Mouse (Mus musculus): Measurements from ENCODE around the gene Apol6. TPM values are rescaled to one million over a fixed set of nuclear protein-coding genes. Genes with fewer than 3 reads are reported as not detected.

The Apol6 gene
- polyA plus RNA-seq, 1 experiment from 2014 or later: not detected

DNA sequence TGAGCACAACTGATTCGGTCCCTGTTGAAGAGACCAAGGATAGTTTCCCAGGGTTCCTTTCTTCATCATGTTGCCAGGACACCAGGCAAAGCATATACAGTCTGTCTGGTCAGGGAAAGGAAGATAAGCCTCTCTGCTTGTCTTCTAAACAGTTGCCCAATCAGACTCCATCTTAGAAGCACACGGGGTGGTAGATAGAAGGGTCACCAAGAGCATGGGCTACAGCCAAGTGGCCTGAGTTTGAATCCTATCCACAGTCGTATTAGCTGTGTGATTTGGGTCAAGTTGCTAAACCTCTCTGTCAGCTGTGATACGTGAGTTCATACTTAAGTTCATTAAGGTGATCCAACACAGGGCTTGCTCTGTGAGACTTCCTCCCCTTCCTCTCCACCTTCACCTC is 24.4 kb upstream of the Apol6 start:
- no peak for ATAC-seq
- no peaks in the 10 kb centered on the region for H3K36me3 ChIP-seq (ENCODE audit: insufficient read depth, low read length)
- WGBS: 70% methylated on average over 4 of the region's 4 CpGs
- no peak overlapping the region for H3K4me2 ChIP-seq (replicated peaks; ENCODE audit: low read depth, low read length)
- DNase-seq (ENCODE audit: low spot score): no peak
- H3K9ac ChIP-seq (replicated peaks; ENCODE audit: low read depth): no peak overlapping the region
- H3K9me3 ChIP-seq (ENCODE audit: low read length): no peaks in the 10 kb centered on the region
- H3K27me3 ChIP-seq (replicated peaks; ENCODE audit: insufficient read depth, low read length): no peaks in the 10 kb centered on the region
- TF ChIP-seq CTCF (IDR thresholded peaks at IDR 0.05) (no peak), EP300 (IDR thresholded peaks at IDR 0.05) (no peak)
- no peak overlapping the region for H3K27ac ChIP-seq (ENCODE audit: low read length)
- H3K4me3 ChIP-seq (ENCODE audit: low read depth, low read length): no peak overlapping the region
- H3K4me1 ChIP-seq (ENCODE audit: insufficient read depth, low read depth, low read length): no peaks in the 10 kb centered on the region

- ATAC-seq (no peak), DNase-seq (ENCODE audit: low spot score) (no peak)
- no peak overlapping the region for H3K27ac ChIP-seq (ENCODE audit: low read length)
- 83% methylated on average over 3 of the region's 3 CpGs for WGBS
- no peak overlapping the region for H3K9ac ChIP-seq (replicated peaks; ENCODE audit: low read depth)
- no peaks in the 10 kb centered on the region for H3K4me1 ChIP-seq (ENCODE audit: insufficient read depth, low read depth, low read length)
- no peaks in the 10 kb centered on the region for H3K27me3 ChIP-seq (replicated peaks; ENCODE audit: insufficient read depth, low read length)
- H3K9me3 ChIP-seq (ENCODE audit: low read length): no peaks in the 10 kb centered on the region
- H3K36me3 ChIP-seq (ENCODE audit: insufficient read depth, low read length): no peaks in the 10 kb centered on the region
- H3K4me3 ChIP-seq (ENCODE audit: low read depth, low read length): no peak overlapping the region
- no peak for TF ChIP-seq EP300 (IDR thresholded peaks at IDR 0.05)
- TF ChIP-seq CTCF (IDR thresholded peaks at IDR 0.05): no peak
- H3K4me2 ChIP-seq (replicated peaks; ENCODE audit: low read depth, low read length): no peak overlapping the region
These were observed 23.5 kb upstream of the Apol6 start for GRCm38 (mm10) chr15:77021056-77021455.

- Histone ChIP-seq H3K4me1 (ENCODE audit: insufficient read depth, low read depth, low read length) (no peaks in the 10 kb centered on the region), H3K4me3 (ENCODE audit: low read depth, low read length) (no peak overlapping the region), H3K9ac (replicated peaks; ENCODE audit: low read depth) (no peak overlapping the region), H3K36me3 (ENCODE audit: insufficient read depth, low read length) (no peaks in the 10 kb centered on the region), H3K27me3 (replicated peaks; ENCODE audit: insufficient read depth, low read length) (no peaks in the 10 kb centered on the region), H3K4me2 (replicated peaks; ENCODE audit: low read depth, low read length) (no peak overlapping the region), H3K9me3 (ENCODE audit: low read length) (no peaks in the 10 kb centered on the region), H3K27ac (ENCODE audit: low read length) (no peak overlapping the region)
- ATAC-seq: no peak
- WGBS: 71% methylated on average over 4 of the region's 4 CpGs
- TF ChIP-seq CTCF (IDR thresholded peaks at IDR 0.05): no peak
- peak; percentile 3 for DNase-seq (ENCODE audit: low spot score)
These were observed 22.7 kb upstream of the Apol6 start for GRCm38 (mm10) chr15:77021851-77022250.

GRCm38 (mm10) chr15:77022401-77022957 is 22.1 kb upstream of the Apol6 start:
- Histone ChIP-seq H3K4me1 (ENCODE audit: insufficient read depth, low read depth, low read length) (no peaks in the 10 kb centered on the region), H3K4me2 (replicated peaks; ENCODE audit: low read depth, low read length) (no peak overlapping the region), H3K27me3 (replicated peaks; ENCODE audit: insufficient read depth, low read length) (no peaks in the 10 kb centered on the region), H3K4me3 (ENCODE audit: low read depth, low read length) (no peak overlapping the region), H3K9ac (replicated peaks; ENCODE audit: low read depth) (no peak overlapping the region), H3K27ac (ENCODE audit: low read length) (no peak overlapping the region), H3K9me3 (ENCODE audit: low read length) (no peaks in the 10 kb centered on the region), H3K36me3 (ENCODE audit: insufficient read depth, low read length) (no peaks in the 10 kb centered on the region)
- ATAC-seq: no peak
- TF ChIP-seq EP300 (IDR thresholded peaks at IDR 0.05) (no peak), CTCF (IDR thresholded peaks at IDR 0.05) (no peak)
- DNase-seq (ENCODE audit: low spot score): no peak
- 60% methylated on average over 5 of the region's 5 CpGs for WGBS

GRCm38 (mm10) chr15:77025884-77026583 is 18.5 kb upstream of the Apol6 start:
- Histone ChIP-seq H3K4me1 (ENCODE audit: insufficient read depth, low read depth, low read length) (no peaks in the 10 kb centered on the region), H3K36me3 (ENCODE audit: insufficient read depth, low read length) (no peaks in the 10 kb centered on the region), H3K9ac (replicated peaks; ENCODE audit: low read depth) (no peak overlapping the region), H3K27me3 (replicated peaks; ENCODE audit: insufficient read depth, low read length) (no peaks in the 10 kb centered on the region), H3K4me2 (replicated peaks; ENCODE audit: low read depth, low read length) (no peak overlapping the region), H3K9me3 (ENCODE audit: low read length) (no peaks in the 10 kb centered on the region), H3K27ac (ENCODE audit: low read length) (no peak overlapping the region), H3K4me3 (ENCODE audit: low read depth, low read length) (no peak overlapping the region)
- ATAC-seq (no peak), DNase-seq (ENCODE audit: low spot score) (no peak)
- TF ChIP-seq CTCF (IDR thresholded peaks at IDR 0.05): no peak
- TF ChIP-seq EP300 (IDR thresholded peaks at IDR 0.05): no peak
- WGBS: 68% methylated on average over 5 of the region's 5 CpGs

- no peak for DNase-seq (ENCODE audit: low spot score)
- 82% methylated on average over 3 of the region's 3 CpGs for WGBS
- H3K9me3 ChIP-seq (ENCODE audit: low read length): no peaks in the 10 kb centered on the region
- no peak overlapping the region for H3K9ac ChIP-seq (replicated peaks; ENCODE audit: low read depth)
- H3K27me3 ChIP-seq (replicated peaks; ENCODE audit: insufficient read depth, low read length): no peaks in the 10 kb centered on the region
- H3K4me2 ChIP-seq (replicated peaks; ENCODE audit: low read depth, low read length): no peak overlapping the region
- TF ChIP-seq CTCF (IDR thresholded peaks at IDR 0.05) (no peak), EP300 (IDR thresholded peaks at IDR 0.05) (no peak)
- H3K27ac ChIP-seq (ENCODE audit: low read length): no peak overlapping the region
- no peak for ATAC-seq
- no peaks in the 10 kb centered on the region for H3K4me1 ChIP-seq (ENCODE audit: insufficient read depth, low read depth, low read length)
- no peak overlapping the region for H3K4me3 ChIP-seq (ENCODE audit: low read depth, low read length)
- H3K36me3 ChIP-seq (ENCODE audit: insufficient read depth, low read length): no peaks in the 10 kb centered on the region
These were observed 17.4 kb upstream of the Apol6 start for GRCm38 (mm10) chr15:77027117-77027516.
